Mouse (Mus musculus): ENCODE measurements around the gene Chrnb2.
"Not testable (repeated sequence)": the region's sequence is repeated elsewhere in the genome, so short reads cannot be mapped to it uniquely, and the experiment has no call there.

The Chrnb2 gene

DNA sequence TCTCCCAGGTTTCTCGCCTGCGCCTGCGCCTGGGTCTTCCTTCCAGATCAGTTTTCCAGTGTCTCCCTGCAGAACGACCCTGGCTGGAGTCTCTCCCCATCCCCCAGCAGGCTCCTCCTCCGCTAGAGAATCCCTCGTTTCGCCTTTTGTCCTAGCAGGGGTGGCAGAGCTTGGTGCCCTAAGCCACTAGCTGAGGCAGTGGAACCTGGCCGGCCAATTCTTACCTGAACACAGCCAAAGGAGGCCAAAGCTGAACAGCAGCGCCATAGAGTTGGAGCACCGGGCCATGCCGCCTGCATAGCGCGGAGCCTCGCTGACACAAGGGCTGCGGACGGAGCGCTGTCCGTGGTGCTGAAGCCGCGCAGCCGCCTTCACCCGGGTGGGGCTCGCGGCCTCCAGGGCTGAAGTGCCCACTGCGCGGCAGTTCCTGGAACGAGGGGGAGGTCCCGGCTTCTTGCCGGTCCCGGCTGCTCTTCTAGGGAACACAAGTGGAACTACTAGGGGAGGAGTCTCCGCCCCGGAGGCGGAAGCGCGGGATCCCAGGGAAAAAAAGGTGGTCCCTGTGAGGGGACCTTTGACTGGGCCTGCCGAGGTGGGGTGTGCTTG lies at the start of gene Chrnb2:
Gene Chrnb2 (minus strand): TSS at position 514 of the 606 bp plus-strand sequence.
- DNase-seq (ENCODE audit: low spot score) = peak; percentile 72

DNA sequence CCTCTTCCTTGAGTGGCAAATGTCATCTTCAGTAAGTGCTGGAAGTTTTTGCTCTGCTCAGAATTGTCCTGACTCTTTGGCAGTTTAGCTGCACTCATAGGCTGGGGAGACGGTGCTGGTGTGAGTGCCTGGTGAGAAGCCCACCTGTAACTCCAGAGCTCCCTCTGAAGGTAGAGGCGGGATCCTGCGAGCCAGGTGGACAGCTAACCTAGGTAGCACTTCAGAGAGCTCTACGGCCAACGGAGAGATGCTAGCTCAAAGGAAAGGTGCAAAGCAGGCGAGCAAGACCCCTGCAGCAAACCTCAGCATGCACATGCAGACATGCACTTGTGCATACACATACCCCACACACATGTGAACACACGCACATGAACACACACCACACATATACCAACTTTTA lies 49.6 kb upstream of the Chrnb2 start:
- DNase-seq (ENCODE audit: low spot score) = no peak

DNA sequence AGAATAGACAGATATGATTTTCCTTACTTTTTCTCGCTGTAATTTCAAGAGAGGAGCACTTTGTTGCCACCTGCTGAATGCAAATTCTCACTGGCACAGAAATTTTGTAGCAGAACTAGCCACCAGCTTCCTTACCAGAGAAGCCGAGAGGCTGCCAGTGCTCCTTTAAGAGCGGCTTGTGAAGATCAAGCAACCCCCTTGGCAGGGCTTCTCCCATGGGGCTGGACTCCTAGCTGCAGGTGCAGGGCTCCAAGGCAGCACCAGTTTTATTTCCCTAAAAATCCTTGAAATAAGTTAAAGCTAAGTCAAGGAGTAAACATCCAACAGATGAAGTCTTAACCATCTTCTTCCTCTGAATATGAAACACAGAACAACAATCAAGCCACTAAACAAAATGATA lies 47.7 kb upstream of the Chrnb2 start:
- DNase-seq (ENCODE audit: low spot score) = no peak

DNA sequence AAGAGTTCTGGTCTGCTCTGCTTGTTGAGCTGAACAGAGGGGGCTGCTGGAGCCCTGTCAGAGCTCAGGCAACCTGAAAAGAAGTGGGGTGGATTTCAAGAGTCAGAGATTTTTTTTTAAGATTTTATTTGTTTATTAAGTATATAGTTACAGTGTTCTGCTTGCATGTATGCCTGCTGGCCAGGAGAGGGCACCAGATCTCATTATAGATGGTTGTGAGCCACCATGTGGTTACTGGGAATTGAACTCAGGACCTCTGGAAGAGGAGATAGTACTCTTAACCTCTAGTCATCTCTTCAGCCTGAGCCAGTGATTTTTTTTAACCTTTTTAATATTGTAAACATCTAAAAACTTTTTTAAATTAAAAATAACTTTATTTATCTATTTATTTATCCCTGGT lies 46.4 kb upstream of the Chrnb2 start:
- DNase-seq (ENCODE audit: low spot score) = no peak

DNA sequence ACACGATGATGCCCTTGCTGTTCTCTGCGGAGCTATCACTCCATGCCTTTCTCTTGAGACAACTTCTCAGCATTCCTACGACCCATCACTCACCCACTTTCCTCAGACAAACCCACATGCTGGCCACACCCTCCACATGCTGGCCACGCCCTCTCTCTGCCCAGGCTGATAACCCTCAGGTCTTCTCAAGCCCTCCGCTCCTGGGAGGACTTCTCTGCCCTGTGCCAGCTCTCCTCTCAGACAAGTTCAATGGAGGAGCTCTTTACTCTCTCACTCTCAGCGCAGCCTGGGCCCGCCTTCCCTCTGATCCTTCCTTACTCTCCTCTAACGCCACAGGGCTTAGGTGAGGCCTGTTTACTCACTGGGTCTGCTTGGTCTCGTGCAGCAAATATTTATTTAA lies 44.2 kb upstream of the Chrnb2 start:
- no peak for DNase-seq (ENCODE audit: low spot score)

DNA sequence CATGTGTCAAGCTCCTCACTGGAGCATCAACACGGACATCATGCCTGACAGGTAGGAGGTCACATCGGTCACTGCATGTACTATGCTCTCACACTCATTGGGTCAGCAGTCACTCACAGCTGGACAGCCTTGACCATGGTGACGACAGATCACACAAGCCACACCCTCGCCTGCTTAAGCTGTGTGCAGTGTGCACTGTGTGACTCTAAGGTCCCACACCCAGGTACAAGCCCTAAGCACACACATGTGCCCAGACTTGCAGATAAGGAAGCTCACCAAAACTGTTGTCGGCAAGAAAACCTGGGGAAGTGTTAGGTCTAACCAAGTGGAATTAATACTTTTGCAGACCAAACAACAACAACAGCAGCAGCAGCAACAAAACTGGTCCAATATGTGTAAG lies 43.4 kb upstream of the Chrnb2 start:
- DNase-seq (ENCODE audit: low spot score) = no peak

DNA sequence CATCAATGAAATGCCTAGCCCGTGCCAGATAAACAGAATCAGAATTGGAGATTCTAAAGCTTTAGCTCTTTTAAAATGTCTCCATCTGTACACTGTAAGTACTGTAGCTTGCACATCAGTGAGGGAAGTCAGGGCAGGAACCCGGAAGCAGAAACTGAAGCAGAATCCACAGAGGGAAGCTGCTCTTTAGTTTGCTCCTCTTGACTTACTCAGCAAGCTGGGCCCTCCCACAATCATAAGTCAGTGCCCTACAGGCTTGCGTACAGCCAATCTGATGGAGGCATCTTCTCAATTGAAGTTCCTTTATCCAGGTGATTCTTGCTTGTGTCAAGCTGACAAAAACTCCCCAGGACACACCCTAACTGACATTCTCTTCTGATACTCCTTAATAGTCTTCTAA lies 42.7 kb upstream of the Chrnb2 start:
- no peak for DNase-seq (ENCODE audit: low spot score)

DNA sequence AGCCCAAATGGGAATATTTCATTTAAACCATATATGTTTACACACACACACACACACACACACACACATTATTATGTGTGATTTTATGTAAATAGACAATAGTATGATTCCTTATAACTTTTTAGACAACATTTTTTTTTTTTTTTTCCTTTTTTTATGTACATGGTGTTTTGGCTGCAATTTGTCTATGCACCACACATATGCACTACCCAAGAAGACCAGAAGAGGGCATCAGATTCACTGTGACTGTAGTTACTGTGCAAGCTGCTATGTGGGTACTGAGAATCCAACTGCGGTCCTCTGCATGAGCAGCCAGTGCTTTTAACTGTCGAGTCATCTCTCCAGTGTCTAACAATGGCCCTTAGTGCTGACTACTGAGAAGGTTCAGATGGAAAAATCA lies 42.3 kb upstream of the Chrnb2 start:
- no peak for DNase-seq (ENCODE audit: low spot score)

DNA sequence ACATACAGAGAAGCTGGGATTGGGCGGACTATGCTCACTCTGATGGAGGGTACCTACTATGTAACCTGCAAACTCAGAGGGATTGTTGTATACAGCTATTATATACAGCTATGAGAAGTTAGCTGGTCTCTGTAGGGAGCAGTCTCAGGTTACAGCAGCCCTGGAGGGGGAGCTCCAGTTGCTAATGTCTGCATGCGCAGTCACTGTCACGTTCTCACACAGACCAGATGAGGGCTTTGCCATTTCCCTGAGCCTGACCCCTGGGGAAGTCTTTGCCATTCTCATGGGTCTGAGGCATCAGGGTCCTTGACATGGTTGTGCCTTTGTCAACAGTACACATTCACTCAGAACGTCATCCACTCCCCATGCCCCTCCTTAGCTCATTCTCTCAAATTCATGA lies 40.7 kb upstream of the Chrnb2 start:
- no peak for DNase-seq (ENCODE audit: low spot score)

DNA sequence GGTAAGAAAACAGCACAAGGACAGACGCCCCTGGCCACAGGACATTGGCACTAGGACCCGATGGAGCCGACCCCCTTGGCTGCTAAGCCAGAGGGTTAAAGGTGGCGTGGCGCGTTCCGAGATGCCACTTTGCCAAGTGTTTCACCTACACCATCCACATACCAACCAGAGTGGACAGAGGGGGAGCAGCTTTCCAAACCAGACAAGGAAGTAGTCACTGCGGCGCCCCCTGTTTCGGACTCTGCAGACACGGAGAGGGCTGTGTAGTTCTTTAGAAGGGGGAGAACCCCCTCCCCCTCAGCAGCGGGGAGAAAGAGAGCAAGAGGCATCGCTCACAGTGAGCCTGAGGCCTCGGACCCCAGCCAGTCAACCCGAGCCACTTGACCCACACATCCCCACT lies 38.4 kb upstream of the Chrnb2 start:
- no peak for DNase-seq (ENCODE audit: low spot score)

DNA sequence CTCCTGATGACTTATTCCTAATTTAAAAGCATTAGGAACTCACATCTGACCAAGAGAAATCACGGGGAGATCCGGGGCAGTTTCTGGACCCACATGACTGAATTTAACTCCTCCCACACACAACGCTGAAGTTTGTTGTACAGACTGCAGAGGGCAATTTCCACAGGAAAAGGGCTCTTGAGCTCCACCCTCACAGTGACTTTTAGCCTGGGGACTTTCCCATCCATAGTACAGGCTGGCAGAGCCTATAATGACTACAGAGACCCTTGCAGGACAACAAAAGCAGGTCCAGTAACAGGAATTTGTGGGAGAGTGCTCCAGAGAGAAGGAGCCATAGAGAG lies 37.0 kb upstream of the Chrnb2 start:
- DNase-seq (ENCODE audit: low spot score) = no peak

DNA sequence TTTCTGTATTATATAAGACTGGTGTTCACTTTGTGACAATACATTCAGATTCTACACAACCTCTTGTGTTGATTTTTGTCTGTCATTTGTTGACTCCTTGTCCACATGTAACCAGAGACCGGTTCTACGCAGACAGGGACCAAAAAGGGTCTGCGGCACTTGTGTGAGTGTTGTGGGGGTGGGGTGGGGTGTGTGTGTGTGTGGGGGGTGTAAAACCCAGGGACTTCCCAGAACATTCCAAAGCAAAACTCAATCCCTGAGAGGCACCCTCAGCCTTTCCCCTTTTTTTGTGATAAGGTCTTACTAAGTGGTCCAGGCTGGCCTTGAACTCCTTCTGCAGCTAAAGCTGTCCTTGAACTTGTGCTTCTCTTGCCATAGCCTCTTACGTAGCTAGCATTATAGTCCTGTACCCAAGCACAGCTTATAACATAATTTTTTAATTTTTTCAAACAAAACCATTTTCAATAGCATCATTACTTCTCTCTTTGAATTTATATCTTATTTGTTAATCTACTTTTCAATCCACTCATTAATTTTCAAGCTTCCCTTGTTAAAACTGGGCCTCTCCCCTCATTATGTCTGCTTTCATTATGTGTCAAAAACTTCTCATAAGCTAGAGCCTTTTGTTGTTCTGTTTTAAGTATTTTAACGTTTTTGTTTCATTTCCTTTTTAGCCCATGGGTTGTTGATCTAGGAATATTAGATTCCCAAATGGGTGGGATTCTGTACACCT lies 36.5 kb upstream of the Chrnb2 start:
- no peak for DNase-seq (ENCODE audit: low spot score)

DNA sequence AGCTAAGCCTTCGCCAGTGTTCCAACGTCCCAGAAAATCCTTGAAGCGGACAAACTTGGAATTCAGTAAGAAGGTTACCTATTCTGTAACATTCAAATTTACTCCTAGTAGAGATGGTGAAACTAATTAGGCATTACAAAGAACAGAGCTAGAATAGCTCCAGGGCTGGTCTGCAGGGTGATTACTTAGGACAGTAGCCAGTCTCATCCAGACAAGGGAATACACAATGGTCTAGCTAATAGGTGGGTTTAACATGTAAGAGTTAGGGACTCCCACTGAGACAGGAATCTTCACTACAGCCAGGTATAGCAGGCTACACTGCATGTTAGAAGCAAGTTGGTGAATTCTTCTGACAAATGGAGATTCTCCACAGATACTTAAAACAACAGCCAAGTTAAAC lies 35.6 kb upstream of the Chrnb2 start:
- DNase-seq (ENCODE audit: low spot score) = not testable (repeated sequence)

DNA sequence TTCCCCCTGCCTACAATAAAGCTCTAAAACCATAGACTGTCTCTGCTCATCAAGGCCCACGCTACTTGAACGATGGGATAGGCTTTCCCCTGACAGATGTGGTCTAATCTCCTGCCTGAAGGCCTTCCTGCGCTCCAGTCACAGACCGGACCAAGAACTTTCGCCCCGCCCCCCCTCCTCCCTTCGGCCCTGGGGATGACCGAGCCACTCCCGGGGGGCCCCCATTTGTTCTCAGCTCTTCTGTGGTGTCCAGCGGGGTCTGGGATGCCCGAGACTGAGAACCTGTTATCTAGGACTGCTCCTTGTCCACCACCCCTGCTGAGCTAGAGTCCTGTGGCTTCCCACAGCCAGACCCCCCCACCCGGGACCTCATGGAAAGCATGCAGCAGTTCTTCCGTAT lies 35.0 kb upstream of the Chrnb2 start:
- DNase-seq (ENCODE audit: low spot score) = peak; percentile 43

DNA sequence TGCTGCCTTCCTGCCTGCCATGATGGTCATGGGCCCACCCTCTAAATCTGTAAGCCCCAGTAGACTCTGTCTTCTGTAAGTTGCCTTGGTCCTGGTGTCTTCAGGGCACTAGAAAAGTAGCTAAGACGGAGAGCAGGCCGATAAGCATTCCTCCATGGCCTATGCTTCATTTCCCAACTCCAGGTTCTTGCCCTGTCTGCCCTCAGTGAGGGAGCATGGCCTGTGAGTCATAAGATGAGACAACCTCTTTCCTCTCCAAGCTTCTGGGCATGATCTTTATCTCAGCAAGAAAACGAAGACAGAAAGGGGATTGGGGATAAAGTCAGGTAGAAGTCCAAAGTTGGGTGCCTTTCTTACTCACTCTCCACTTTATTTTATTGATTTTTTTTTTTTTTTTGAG lies 34.1 kb upstream of the Chrnb2 start:
- no peak for DNase-seq (ENCODE audit: low spot score)

DNA sequence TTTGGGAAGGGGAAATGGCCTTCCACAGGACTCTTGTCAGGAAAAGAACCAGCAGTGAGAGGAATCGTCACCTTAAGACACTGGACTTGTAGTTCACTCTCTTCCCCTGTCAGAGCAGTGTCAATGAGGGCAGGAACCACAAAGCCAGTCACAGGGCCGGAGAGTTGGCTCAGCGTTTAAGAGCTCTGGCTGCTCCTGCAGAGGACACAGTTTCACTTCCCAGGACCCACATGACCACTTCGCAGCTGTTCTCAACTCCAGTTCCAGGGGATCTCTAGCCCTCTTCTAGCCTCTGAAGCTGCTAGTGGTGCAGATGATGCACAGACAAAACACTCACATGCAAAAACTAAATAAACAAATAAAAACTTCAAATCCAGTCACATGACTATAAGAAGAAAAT lies 31.9 kb upstream of the Chrnb2 start:
- no peak for DNase-seq (ENCODE audit: low spot score)

DNA sequence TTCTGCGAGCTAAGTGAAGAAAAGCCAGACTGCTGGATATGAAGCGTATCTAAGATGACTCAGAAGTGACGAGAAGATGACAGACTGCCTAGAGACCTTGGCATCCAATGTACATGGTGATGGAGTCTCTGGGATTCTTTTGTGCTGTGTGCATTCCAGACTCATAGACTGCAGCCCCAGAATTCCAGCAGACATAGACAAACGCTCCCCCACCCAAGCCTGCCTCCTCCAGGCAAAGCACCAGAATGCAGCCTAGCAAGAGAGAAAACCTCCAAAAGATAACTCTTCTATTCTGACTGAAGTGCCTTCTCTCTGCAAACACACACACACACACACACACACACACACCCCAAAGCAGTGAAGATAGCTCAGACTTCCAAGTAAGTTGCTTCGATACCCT lies 31.3 kb upstream of the Chrnb2 start:
- DNase-seq (ENCODE audit: low spot score) = no peak

DNA sequence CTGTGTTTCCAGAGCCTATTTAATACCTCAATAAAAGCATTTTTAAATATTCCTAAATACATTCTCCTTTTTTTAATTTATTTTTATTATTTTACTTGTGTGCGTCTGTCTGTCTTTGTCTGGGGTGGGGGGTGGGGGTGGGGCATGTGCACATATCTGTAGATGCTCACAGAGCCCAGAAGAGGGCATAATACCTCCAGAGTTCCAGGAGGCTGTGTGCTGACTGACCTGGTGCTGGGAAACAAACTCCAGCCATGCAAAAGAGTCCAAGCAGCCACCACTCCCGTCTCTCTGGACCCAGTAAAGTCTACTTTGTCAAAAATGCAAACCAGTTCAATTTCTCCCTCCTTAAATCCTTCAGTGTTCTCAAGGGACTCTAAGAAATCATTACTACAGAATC lies 30.2 kb upstream of the Chrnb2 start:
- DNase-seq (ENCODE audit: low spot score) = no peak

DNA sequence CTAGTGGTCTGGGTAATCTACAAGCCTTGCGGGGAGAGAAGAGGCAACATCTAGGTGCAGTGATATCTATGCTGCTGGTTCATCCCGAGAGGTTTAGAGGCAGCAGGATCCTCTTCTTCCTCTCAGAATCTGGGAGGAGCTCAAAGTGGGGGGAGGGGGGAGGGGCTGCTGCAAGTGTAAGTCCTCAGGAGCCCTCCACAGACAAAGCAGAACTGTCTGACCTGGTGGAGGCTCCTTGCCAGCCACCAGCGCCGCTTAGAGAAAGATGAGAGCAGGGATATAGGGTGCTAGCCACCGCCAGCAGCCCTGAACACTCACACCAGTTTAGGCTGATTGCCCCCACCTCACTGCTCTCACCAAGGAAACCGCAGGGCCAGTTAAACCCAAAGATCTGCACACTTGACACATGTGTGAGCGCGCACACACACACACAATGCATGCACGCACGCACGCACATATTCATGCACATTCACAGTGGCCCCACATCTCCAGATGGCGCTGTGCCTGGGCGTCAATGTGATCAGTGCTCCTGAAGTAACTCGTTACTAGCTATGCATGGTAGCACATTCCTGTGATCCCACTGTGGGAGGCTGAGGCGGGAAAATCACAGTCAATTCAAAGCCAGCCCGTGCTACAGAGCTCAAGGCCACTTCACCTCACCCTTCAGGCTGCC lies 24.4 kb upstream of the Chrnb2 start:
- DNase-seq (ENCODE audit: low spot score) = no peak

DNA sequence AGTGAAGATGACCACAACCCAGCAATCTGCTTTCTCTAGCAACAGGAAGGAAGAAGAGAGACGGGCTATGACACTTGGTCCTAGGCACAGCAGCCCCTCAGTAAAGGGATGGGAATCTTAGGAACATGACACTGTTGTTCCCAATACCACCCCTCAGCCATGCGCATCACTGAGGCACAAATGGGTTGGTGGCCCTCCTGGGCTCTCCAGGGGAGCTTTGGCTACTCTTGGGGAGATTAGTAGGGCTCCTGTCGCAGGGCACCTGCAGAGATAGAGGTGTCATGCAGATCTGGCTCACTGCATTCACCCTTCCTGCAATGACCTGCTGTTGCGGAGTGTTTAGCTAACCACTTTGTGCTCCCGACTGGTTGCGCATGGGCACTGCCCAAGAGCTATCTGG lies 21.8 kb upstream of the Chrnb2 start:
- no peak for DNase-seq (ENCODE audit: low spot score)

DNA sequence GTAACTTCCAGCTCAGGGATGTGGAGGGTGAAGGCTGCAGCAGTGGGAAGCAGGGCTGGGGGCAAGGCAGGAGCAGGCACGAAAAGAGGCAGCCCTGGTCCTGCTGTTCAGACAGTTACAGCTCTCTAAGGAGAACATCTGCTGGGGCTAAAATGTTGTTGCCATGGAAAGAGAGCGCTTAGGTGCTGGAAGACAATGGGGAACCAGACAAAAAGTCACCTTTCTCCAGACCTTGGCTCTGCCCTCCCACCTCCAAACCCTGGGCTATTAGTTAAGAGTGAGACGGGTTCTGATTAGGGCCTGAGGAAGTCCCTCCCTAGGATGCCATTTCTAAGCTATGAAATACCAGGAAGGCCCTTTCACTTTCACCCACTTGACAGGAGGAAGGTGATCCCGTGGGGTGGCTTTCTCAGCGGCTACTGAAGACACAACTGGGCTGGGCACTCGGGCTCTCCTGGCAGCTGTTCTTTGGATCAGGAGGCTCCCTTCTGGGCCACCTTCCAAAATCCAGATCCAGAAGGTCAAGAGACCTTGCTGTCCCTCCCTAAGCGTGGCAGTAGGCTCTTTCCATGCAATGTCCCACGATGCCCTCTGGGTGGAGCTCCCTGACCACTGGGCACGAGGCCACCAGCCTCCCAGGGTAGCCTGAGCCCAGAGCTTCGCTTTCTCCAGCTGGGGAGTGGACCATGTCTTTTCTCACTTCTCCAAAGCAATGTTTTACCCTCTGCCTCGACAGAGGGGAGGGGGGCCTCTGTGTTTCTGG lies 20.7 kb upstream of the Chrnb2 start:
- DNase-seq (ENCODE audit: low spot score) = no peak

DNA sequence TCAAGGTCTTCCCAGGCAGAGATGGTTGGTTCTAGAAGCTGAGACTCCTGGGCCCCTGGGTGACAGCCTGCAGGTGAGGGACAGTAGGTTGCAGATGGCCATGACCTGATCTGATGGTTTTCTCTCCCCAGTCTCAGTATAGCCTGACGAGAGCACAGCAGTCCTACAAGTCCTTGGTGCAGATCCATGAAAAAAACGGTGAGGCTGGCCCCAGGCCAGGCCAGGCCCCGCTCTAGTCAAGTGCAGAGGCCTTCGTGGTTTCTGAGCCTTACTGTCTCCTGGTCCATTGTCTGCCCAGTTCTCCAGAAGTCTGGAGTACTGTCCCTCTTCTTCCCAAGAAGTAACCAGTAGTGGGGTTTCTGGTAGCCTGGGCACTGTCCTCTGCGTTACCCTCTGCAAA lies 17.2 kb upstream of the Chrnb2 start:
- DNase-seq (ENCODE audit: low spot score) = no peak

DNA sequence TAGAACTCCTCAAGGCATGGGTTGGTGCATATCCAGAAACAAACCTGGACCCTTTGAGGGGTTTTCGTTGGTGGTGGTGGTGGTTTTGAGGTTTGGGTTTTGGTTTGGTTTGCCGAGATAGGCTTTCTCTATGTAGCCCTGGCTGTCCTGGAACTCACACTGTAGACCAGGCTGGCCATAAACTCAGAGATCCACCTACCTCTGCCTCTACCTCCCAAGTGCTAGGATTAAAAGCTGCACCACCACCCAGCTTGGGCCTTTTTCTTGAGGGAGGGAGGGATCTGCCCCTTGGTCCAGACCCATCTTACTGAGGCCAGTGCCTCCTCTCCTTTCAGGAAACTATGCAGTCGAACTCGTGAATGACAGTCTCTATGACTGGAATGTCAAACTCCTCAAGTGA lies 15.7 kb upstream of the Chrnb2 start:
- DNase-seq (ENCODE audit: low spot score) = no peak

All from yolk sac, embryonic 10.5 days (tissue).